Mouse (Mus musculus) neural tube, embryonic 15.5 days (tissue): Measurements from ENCODE around the gene Uso1. TPM values are rescaled to one million over a fixed set of nuclear protein-coding genes. Genes with fewer than 3 reads are reported as not detected.

Experiments
- ATAC-seq: fragments of 200-750 bp; cut with Nextera tagmentation; 2 replicates; pipeline ENCODE4 v1.8.0; 2017; ENCODE audit warnings: mild to moderate bottlenecking, moderate TSS enrichment, moderate library complexity; ENCODE audit not compliant: low FRiP score
- H3K27ac ChIP-seq: fragments of 300-500 bp; sonication (generic); replicated peaks from 2 replicates; pipeline ENCODE4 v1.5.1; 2015; ENCODE audit warnings: mild to moderate bottlenecking, inconsistent platforms
- H3K27me3 ChIP-seq: fragments of 300-500 bp; sonication (generic); replicated peaks from 2 replicates; pipeline ENCODE4 v1.6.1; 2015; ENCODE audit warnings: inconsistent platforms
- H3K36me3 ChIP-seq: fragments of 300-500 bp; sonication (generic); 2 replicates; pipeline ENCODE4 v1.6.1; 2015; ENCODE audit warnings: inconsistent platforms
- H3K4me1 ChIP-seq: fragments of 300-500 bp; sonication (generic); 2 replicates; pipeline ENCODE4 v1.6.1; 2015; ENCODE audit warnings: inconsistent platforms
- H3K4me2 ChIP-seq: fragments of 300-500 bp; sonication (generic); 2 replicates; pipeline ENCODE4 v1.6.1; 2015; ENCODE audit warnings: inconsistent platforms, mild to moderate bottlenecking, moderate library complexity
- H3K4me3 ChIP-seq: fragments of 300-500 bp; sonication (generic); replicated peaks from 2 replicates; pipeline ENCODE4 v1.5.1; 2015; ENCODE audit warnings: mild to moderate bottlenecking, inconsistent platforms
- H3K9ac ChIP-seq: fragments of 300-500 bp; sonication (generic); replicated peaks from 2 replicates; pipeline ENCODE4 v1.6.1; 2015; ENCODE audit warnings: mild to moderate bottlenecking, inconsistent platforms
- H3K9me3 ChIP-seq: fragments of 300-500 bp; sonication (generic); replicated peaks from 2 replicates; pipeline ENCODE4 v1.6.1; 2016; ENCODE audit warnings: inconsistent platforms
- WGBS: fragments of 180-500 bp; shearing (Covaris S2); methylation state at CpG from one replicate; pipeline ENCODE4 v1.1.7; 2015; ENCODE audit warnings: mixed read lengths; 5-methylcytosine and 5-hydroxymethylcytosine counted together
- polyA plus RNA-seq: library from polyadenylated mRNA; unstranded; fragments of >200 nt; fragmentation: Nextera tagmentation; extraction: Ambion mirVana; gene quantifications from 2 replicates; pipeline ENCODE4 v1.2.1, GENCODE M21; 2015

Gene Uso1
- polyA plus RNA-seq, 1 experiment from 2014 or later = 36.5 TPM

DNA sequence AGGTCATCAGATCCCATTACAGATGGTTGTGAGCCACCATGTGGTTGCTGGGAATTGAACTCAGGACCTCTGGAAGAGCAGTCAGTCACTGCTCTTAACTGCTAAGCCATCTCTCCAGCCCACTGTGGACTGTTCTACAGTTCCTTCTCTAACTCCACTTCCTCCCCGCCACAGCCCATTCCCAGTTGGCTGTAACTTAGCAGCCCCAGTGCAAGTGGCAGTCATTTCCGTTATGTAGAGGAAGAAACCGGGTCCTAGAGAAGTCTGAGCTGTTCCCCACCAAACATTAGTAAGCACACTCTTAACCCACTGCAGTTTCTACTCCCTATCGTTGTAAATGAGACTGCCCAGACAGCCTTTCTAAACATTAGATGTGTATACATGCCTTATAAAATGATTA lies 30.5 kb upstream of the Uso1 start:
- Histone ChIP-seq H3K27ac (no peak overlapping the region), H3K9me3 (no peaks in the 10 kb centered on the region), H3K27me3 (no peaks in the 10 kb centered on the region), H3K9ac (no peak overlapping the region), H3K4me3 (no peak overlapping the region), H3K36me3 (no peaks in the 10 kb centered on the region), H3K4me1 (0 out of 2 replicates have a peak, but pooled peaks cover 2% of the 10 kb centered on the region), H3K4me2 (no peak overlapping the region)
- no peak for ATAC-seq
- 88% methylated on average over 4 of the region's 4 CpGs for WGBS

- Histone ChIP-seq H3K9me3 (no peaks in the 10 kb centered on the region), H3K4me1 (peaks cover 9% of the 10 kb centered on the region), H3K27ac (no peak overlapping the region), H3K27me3 (no peaks in the 10 kb centered on the region), H3K36me3 (no peaks in the 10 kb centered on the region), H3K4me3 (no peak overlapping the region), H3K9ac (no peak overlapping the region), H3K4me2 (no peak overlapping the region)
- 93% methylated on average over 5 of the region's 5 CpGs for WGBS
- ATAC-seq = no peak
Measured at GRCm38 (mm10) chr5:92110818-92111355, 26.9 kb upstream of the Uso1 start.

GRCm38 (mm10) chr5:92112175-92112574 lies 25.6 kb upstream of the Uso1 start:
- no peaks in the 10 kb centered on the region for H3K36me3 ChIP-seq
- peak overlapping the region; percentile 44 for H3K4me2 ChIP-seq
- no peak overlapping the region; the same call in 1 of the 2 replicates for H3K4me3 ChIP-seq
- H3K27me3 ChIP-seq = no peaks in the 10 kb centered on the region
- no peak for ATAC-seq
- no peaks in the 10 kb centered on the region for H3K9me3 ChIP-seq
- no peak overlapping the region for H3K9ac ChIP-seq
- 4% methylated on average over 6 of the region's 6 CpGs for WGBS
- H3K27ac ChIP-seq = no peak overlapping the region
- H3K4me1 ChIP-seq = peaks cover 7% of the 10 kb centered on the region

DNA sequence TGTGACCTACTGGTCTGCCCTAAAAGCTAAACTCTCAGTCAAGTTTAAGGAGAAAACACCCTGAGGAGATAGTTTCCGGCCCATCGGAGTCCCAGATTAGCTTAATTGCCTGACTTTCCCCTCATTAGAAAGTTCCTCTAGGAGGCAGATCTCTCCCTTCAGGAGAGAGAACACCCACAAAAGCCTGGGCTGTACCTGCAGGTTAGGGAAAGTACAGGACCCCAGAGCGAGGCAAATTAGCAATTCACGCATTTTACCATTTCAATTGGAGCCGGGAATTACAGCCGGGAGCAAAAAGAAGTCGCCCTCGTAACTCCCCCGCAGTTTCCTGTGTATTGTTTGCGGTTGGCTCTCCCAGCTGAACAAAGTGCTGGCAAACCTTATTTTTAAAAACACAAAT lies 25.2 kb upstream of the Uso1 start:
- peak; percentile 24; the same call in 1 of the 2 replicates for ATAC-seq
- 1% methylated on average over 10 of the region's 10 CpGs for WGBS
- Histone ChIP-seq H3K9me3 (no peaks in the 10 kb centered on the region), H3K36me3 (no peaks in the 10 kb centered on the region), H3K4me2 (peak overlapping the region; percentile 44), H3K9ac (0 out of 2 replicates have a peak overlapping the region, but pooled peaks have one; percentile 26), H3K4me3 (peak overlapping the region; percentile 14; the same call in 1 of the 2 replicates), H3K4me1 (peaks cover 7% of the 10 kb centered on the region), H3K27ac (no peak overlapping the region), H3K27me3 (no peaks in the 10 kb centered on the region)

DNA sequence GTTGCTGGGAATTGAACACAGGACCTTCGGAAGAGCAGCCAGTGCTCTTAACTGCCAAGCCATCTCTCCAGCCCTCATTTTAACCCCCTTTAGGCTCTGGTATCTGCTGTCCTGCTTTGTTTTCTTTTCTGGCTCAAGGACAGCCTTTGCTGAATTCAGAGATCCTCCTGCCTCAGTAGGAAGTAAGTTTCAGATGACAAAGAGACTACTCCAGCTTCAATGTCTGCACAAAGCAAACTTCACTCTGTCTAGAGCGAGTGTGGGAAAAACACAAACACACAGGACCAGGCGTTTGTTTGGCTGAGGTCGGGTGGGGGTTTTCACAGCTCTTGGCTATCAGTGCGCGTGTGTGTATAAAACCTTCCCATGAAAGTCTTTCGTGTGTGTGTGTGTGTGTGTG lies 24.3 kb upstream of the Uso1 start:
- Histone ChIP-seq H3K4me2 (no peak overlapping the region), H3K4me3 (no peak overlapping the region), H3K9ac (no peak overlapping the region), H3K4me1 (peaks cover 7% of the 10 kb centered on the region), H3K27me3 (no peaks in the 10 kb centered on the region), H3K27ac (no peak overlapping the region), H3K9me3 (no peaks in the 10 kb centered on the region), H3K36me3 (no peaks in the 10 kb centered on the region)
- 92% methylated on average over 7 of the region's 7 CpGs for WGBS
- no peak for ATAC-seq

GRCm38 (mm10) chr5:92114223-92114622 lies 23.5 kb upstream of the Uso1 start:
- no peaks in the 10 kb centered on the region for H3K27me3 ChIP-seq
- no peak overlapping the region for H3K9ac ChIP-seq
- H3K4me2 ChIP-seq = no peak overlapping the region
- no peaks in the 10 kb centered on the region for H3K36me3 ChIP-seq
- no peak for ATAC-seq
- 92% methylated on average over 6 of the region's 6 CpGs for WGBS
- peaks cover 7% of the 10 kb centered on the region for H3K4me1 ChIP-seq
- H3K27ac ChIP-seq = no peak overlapping the region
- H3K9me3 ChIP-seq = no peaks in the 10 kb centered on the region
- H3K4me3 ChIP-seq = no peak overlapping the region

- Histone ChIP-seq H3K27ac (no peak overlapping the region), H3K9ac (no peak overlapping the region), H3K4me3 (no peak overlapping the region), H3K27me3 (no peaks in the 10 kb centered on the region), H3K9me3 (no peaks in the 10 kb centered on the region), H3K36me3 (no peaks in the 10 kb centered on the region), H3K4me2 (no peak overlapping the region), H3K4me1 (peaks cover 7% of the 10 kb centered on the region)
- WGBS = 93% methylated on average over 2 of the region's 2 CpGs
- ATAC-seq = no peak
Measured at GRCm38 (mm10) chr5:92114939-92115338, 22.8 kb upstream of the Uso1 start.

DNA sequence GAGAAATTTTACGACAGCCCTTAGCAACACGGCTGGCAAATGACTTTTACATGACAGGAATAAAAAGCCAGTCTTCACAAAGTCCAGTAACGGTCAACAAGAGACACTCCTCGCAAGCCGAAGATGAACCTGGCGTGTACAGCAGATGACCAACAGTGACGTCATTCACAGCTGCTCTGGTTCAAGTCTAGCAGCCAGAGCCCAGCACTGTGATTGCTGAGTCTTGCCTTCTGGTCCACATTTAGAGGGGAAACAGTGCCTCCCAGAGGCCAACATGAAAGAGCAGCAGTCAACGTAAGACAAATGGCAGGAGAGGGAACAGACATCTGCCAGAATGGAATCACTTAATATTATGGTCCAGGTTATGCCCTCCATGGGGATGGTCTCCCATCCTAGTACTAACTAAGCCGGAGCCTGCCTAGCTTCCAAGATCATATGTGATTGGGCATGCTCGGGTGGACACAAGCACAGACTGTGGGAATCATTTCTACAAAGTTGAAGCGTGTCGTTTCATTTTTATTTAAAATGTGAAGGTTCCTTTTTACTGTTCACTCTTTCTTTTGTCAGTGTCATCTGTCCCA lies 19.8 kb upstream of the Uso1 start:
- H3K36me3 ChIP-seq = no peaks in the 10 kb centered on the region
- ATAC-seq = peak; percentile 65; the same call in 1 of the 2 replicates
- no peaks in the 10 kb centered on the region for H3K9me3 ChIP-seq
- no peak overlapping the region for H3K9ac ChIP-seq
- H3K27me3 ChIP-seq = no peaks in the 10 kb centered on the region
- no peak overlapping the region for H3K27ac ChIP-seq
- no peak overlapping the region for H3K4me2 ChIP-seq
- peaks cover under 1% of the 10 kb centered on the region; the same call in 1 of the 2 replicates for H3K4me1 ChIP-seq
- no peak overlapping the region for H3K4me3 ChIP-seq
- WGBS = 47% methylated on average over 12 of the region's 12 CpGs

GRCm38 (mm10) chr5:92121636-92122035 lies 16.1 kb upstream of the Uso1 start:
- no peak overlapping the region for H3K4me3 ChIP-seq
- ATAC-seq = no peak
- H3K9me3 ChIP-seq = no peaks in the 10 kb centered on the region
- no peaks in the 10 kb centered on the region for H3K27me3 ChIP-seq
- peaks cover 8% of the 10 kb centered on the region; the same call in 1 of the 2 replicates for H3K36me3 ChIP-seq
- no peaks in the 10 kb centered on the region for H3K4me1 ChIP-seq
- no peak overlapping the region for H3K4me2 ChIP-seq
- 88% methylated on average over 4 of the region's 4 CpGs for WGBS
- H3K9ac ChIP-seq = no peak overlapping the region
- H3K27ac ChIP-seq = no peak overlapping the region

DNA sequence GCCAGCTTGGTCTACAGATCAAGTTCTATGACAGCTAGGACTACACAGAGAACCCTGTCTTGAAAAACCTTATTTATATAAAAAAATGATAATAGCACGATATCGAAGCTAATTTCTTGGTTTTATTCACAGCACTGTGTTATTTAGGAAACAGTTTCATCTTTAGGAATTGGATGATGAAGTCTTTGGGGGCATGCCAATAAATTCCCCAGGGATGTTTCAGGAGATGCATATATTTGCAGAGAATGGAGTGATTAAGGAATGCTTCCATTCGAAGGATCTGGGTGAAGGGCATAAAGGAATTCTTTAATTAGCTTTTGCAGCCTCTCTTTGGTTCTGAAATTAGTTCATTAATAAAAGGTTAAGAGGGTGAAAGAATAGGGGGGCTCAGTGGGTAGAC lies 12.3 kb upstream of the Uso1 start:
- Histone ChIP-seq H3K4me3 (no peak overlapping the region), H3K4me1 (0 out of 2 replicates have a peak, but pooled peaks cover 4% of the 10 kb centered on the region), H3K27ac (no peak overlapping the region), H3K27me3 (no peaks in the 10 kb centered on the region), H3K4me2 (no peak overlapping the region), H3K9me3 (no peaks in the 10 kb centered on the region), H3K36me3 (peaks cover 8% of the 10 kb centered on the region; the same call in 1 of the 2 replicates), H3K9ac (no peak overlapping the region)
- WGBS = 85% methylated on average over 3 of the region's 3 CpGs
- ATAC-seq = no peak

DNA sequence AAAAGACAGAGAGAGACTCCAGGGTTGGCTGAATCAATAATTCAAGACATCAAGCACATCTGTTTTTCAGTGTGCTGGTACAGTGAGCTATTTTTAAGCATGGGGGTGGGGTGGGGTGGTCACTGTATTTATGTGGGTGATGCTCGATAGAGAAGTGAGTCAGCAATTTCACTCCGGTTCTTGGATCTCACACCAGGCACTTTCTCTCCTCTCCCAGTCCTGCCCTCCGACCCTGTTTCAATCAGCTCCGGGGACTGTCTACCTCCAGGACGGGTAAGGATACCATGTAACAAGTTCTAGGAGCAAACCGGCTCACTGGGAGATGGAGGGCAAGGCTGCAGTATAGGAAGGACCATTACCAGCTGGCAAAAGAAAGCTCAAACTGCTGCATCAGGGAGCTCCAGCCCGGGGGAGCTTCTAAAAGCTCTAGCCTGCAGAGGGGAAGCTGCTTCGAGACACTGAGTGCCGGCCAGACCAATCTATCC lies 10.6 kb upstream of the Uso1 start:
- ATAC-seq = no peak
- no peaks in the 10 kb centered on the region for H3K9me3 ChIP-seq
- no peak overlapping the region for H3K4me3 ChIP-seq
- H3K27me3 ChIP-seq = no peaks in the 10 kb centered on the region
- 0 out of 2 replicates have a peak, but pooled peaks cover 4% of the 10 kb centered on the region for H3K4me1 ChIP-seq
- H3K4me2 ChIP-seq = no peak overlapping the region
- H3K9ac ChIP-seq = no peak overlapping the region
- H3K36me3 ChIP-seq = peaks cover 8% of the 10 kb centered on the region; the same call in 1 of the 2 replicates
- WGBS = 71% methylated on average over 9 of the region's 9 CpGs
- H3K27ac ChIP-seq = no peak overlapping the region

GRCm38 (mm10) chr5:92127751-92128150 lies 10.0 kb upstream of the Uso1 start:
- ATAC-seq = no peak
- H3K27ac ChIP-seq = no peak overlapping the region
- H3K4me3 ChIP-seq = no peak overlapping the region
- H3K4me2 ChIP-seq = no peak overlapping the region
- H3K9me3 ChIP-seq = no peaks in the 10 kb centered on the region
- peaks cover 8% of the 10 kb centered on the region; the same call in 1 of the 2 replicates for H3K36me3 ChIP-seq
- WGBS = 90% methylated on average over 10 of the region's 10 CpGs
- H3K27me3 ChIP-seq = no peaks in the 10 kb centered on the region
- H3K9ac ChIP-seq = no peak overlapping the region
- 0 out of 2 replicates have a peak, but pooled peaks cover 4% of the 10 kb centered on the region for H3K4me1 ChIP-seq
